Mouse (Mus musculus) R1 (cell line): ENCODE results near the gene Cdhr2.

Experiments used
- DNase-seq: peaks from one replicate; pipeline ENCODE4 v3.0.0-alpha.2; 2018; ENCODE audit warnings: low read depth, low spot score

Cdhr2 gene

DNA sequence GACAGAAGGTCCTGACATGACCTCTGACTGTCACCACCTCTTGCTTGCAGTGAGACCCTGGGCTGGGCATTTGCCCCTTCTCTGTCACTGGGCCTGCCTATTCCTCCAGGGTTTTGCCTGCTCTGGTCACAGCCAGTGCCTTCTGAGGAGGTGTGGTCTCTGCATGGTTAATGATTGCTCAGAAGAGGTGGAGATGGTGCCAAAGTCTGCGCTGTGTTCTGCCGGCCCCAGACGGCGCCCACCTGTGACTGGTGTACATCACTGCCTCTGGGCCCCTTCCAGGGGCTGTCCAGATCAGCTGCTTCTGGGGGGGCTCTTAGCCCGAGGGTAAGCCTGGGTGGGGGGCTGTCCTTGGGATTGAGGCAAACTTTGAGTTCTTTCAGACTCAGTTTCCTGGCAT, at the start of gene Cdhr2:
Gene Cdhr2, plus strand, starts transcription at position 219 of the 400 bp plus-strand sequence.
- DNase-seq: no peak

DNA sequence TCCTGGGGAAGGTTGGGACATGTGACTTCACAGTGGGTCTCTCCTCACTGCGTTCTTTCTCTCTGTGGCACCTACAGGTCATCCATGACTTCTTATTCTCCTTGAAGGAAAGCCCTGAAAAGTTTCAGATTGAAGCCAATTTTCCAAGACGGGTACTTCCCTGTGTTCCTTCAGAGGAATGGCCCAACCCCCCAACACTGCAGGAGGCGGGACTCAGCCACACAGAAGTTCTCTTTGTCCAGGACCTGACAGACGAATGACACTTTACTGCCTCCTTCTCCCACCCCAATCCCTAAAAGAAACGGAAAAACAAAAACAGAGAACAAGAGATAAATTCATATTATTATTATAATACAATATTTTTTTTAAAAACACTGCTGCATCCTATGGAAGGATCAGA, 40.4 kb upstream of the Cdhr2 start:
- no peak for DNase-seq

DNA sequence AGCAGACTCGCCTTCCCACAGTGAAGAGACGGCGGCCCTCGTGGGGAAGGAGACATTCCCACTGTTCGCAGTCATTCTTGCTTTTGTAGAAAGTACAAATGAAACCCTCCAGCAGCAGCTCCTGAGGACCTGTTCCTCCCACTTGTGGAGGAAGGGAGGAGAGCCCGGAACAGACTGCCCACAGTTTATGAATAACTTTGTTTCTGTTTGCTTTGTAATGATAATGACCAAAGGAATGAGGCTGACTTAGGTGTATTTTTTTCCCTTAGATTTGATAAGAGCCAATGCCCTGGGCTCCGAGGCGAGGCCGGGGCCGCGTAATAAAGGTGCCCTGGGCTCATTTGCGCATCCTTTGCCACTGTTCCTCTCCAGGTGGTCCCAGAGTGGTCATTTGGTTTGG, 39.9 kb upstream of the Cdhr2 start:
- peak; percentile 53 for DNase-seq

- DNase-seq: no peak
These were observed 37.3 kb upstream of the Cdhr2 start for GRCm38 (mm10) chr13:54663999-54664398.

DNA sequence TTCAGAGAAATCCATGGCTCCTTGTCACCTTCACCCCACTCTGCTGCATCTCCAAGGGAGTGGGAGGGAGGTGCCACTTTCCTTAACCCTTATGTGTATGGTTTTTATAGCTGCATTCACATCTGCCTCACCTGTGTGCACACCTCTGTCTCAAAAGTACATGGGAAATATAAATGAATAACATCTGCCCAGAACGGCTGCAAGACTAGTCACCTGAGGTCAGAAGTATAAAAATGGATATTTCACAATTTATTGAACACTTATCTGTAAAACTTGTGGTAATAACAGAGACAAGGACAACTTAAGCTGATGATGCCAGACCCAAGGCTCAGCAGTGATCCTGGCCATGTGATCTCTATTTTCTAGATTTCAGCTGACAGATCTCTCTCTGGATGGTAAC, 36.8 kb upstream of the Cdhr2 start:
- no peak for DNase-seq

- no peak for DNase-seq
These were observed 36.2 kb upstream of the Cdhr2 start for GRCm38 (mm10) chr13:54665062-54665461.

DNA sequence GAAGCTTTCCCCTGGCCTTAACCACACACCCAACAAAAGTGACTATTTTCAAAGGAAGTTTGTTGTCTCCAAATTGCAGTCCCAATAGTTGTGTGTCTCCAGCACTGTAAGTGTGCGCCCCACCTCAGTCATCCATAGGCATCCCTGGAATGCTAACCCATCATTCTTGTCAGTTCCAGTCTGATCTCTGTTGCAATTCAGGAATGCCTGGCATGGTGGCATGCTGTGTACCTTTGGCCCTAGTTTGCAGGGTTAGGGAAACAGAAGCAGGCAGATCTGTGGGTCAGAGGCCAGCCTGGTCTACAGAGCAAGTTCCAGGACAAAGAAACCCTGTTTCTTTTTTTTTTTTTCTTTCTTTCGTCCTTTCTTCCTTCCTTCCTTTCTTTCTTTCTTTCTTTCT, 30.8 kb upstream of the Cdhr2 start:
- peak; percentile 88 for DNase-seq

- DNase-seq: peak; percentile 61
These were observed 25.2 kb upstream of the Cdhr2 start for GRCm38 (mm10) chr13:54675895-54676590.

DNA sequence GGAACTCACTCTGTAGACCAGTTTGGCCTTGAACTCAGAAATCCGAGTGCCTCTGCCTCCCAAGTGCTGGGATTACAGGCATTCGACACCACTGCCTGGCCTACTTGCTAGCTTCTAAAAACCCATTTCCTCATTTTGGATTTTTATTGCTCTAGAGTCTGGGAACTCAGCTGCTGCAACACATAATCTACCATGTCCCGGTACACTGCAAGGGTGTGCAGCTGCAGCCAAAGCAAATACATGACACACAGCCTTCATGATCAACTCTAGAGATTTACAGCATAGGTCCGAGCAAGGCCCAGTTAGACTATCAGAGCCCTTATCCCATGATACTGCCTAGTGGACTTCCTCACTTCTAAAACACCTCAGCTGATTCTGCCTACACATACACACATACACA, 23.0 kb upstream of the Cdhr2 start:
- DNase-seq: no peak

DNA sequence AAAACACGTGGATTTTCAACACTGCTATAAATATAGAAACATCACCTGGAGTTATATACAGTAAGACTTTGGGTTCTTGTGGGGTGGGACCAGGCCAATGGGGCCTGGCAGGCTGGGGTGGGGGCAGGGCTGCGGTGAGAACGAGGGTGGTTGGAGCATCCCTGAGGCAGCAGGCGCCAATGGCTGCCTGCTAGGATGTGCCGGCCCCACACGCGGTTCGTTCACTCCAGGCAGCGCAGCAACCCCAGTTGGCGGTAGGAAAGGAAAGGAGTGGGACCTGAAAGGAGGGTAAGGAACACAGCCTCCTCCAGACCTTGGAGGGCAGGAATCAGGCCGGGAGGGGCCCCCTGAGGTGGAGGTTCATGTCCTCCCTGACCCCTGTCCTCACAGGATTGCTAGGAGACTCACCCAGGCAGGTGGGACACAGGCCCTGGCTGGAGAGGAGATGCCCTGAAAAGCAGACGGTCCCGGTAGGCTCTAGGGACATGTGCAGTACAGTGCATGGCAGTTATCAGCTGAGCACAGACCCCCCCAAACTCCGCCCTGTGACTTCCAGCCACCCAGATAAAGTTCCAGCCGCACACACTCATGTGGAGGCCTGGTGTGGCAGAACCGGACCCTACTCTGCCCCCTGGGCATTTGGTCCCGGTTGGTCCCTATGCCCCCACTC, 20.9 kb upstream of the Cdhr2 start:
- DNase-seq: no peak

GRCm38 (mm10) chr13:54681291-54681690, 20.0 kb upstream of the Cdhr2 start:
- DNase-seq: no peak

DNA sequence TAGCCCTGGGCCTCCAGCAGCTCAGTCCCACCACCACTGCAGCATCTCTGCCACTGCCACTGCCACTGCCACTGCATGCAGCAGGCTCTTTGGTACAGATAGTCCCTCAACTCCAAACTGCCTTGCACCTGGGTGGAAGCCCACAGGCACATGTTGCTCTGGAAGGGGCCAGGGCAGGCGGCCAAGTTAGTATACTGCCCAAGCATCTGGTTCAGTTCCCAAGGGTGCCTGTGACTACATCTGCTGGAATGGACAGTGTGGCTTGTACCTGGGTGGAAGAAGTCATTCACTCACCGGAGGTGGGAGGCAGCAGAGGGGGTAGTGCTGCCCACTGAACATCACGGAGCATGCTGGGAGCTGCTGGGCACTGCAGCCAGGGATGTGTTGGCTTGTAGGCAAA, 18.0 kb upstream of the Cdhr2 start:
- DNase-seq: no peak

GRCm38 (mm10) chr13:54684140-54684896, 16.9 kb upstream of the Cdhr2 start:
- DNase-seq: no peak

DNA sequence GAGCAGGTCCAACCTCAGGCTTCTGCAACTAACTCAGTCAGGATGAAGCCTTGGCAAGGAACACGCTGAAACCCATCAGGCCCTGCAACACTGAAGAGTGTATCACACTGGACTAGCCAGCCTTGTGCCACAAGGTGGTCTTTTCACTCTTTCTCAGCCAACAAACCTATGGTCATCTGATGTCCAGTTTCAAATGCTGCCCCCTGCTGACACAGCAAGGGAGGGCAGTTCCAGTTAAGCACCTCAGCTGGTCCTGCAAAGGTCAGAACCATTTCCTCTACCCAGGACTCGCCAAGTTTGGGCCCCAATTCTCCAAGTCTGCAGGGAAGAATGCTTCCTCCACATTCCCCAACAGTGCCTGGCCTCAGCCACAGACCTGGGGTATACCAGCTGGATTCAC, 16.1 kb upstream of the Cdhr2 start:
- peak; percentile 46 for DNase-seq

DNA sequence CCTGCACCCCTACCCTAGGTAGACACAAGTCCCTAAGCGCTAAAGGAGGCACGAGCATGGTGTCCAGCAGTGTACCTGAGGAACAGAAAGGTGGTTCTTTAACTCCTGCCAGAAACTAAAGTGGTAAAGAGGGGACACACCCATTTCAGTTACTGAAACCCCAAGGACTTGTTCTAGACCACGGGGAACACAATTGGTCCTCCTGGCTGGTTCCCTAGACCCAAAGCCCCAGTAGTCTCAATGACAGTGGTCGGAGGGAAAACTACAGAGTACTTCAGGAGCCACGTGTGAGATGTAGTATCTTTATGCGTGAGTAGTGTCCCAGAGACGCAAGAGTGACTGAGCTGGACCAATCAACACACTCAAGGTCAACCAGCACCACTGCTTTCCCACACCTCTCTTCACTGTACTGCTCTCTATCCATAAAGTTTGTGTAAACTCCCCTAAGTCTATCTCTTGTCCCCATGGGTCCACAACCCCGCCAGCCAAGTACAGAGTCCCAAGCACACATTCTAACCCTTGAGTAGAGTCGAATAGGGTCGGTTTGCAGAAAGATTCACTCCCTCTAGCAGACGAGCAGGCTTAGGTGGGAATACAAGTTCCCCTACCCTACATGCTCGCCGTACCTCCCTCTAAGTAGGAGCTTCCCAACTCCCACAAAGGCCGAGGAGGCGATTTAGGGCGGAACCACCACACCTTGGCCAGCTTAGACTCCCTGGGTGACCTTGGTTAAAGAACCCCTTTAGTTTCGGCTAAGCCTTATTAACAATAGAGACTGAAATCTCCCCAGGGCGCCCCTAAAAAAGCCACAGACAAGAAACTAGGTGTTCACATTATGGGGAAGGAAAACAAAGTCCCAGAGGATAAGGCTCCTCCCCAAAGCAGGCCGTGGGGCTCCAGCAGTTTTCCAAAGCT, 14.9 kb upstream of the Cdhr2 start:
- peak; percentile 73 for DNase-seq

DNA sequence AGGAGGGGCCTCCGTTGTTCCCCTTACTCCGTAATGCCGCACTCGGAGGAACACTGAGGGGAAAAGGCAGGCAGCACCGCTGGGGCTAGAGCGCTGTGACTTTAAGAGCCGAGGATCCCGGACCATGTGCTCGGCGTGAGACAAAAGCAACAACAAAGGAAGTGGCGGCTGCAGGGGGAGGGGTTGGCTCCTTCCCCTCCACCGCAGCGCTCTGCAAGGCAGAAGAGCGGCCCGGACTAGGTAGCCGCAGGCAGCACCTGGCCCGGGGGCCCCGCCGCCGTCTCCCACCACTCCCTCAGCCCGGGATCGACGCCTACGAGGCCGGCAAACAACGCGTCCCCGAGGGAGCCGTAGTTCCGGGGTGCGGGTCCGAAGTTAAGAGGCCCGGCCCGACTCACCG, 14.2 kb upstream of the Cdhr2 start:
- DNase-seq: peak; percentile 89

GRCm38 (mm10) chr13:54687575-54688424, 13.5 kb upstream of the Cdhr2 start:
- DNase-seq: peak; percentile 100

DNA sequence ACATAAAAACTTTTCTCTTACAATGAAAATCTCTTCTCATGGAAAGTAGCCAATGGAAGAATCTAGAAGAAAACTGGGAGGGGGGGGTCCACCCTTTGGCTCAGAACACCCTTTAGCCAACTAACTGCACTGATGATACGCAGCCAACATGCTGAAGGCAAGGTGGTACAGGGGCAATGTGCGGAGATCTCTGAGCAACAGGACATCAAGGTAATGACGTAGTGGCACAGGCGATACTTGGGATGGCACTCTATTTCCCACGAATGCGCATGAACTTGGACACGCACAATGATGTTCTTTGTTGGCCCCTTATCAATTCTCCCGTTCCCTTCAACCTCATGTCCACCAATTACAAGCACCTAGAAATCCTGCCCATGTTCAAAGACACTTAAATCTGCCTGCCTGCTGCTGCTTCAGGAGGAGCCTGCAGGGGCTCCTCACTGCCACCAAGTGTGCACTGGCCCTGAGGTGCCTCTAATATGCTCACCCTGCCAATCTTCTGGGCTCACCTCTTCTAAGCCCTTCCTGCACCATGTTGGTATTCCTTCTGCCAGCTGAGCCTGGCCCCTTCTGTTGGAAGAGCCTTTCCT, 11.0 kb upstream of the Cdhr2 start:
- DNase-seq: no peak

DNA sequence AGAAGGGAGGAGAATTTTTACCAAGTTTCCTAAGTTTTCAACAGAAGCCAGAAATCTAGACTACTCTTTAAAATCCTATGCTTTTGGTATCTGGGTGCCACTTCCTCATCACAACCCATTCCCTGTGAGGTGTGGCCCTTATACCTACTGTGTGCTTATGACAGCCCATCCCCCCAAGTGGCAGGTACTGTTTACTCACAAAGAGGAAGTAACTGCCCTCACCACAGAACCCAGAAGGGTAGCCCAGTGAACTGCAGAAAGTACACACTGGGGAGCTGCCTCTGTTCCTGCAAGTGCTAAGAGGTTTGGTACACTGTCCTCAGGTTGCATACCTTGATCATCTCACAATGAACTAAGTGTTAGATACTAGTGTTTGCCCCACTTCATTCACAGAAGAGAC, 9.5 kb upstream of the Cdhr2 start:
- DNase-seq: no peak
